Mouse (Mus musculus) testis, adult 2 months (tissue): Measurements from ENCODE around the gene Ippk.

Source experiments
- CTCF ChIP-seq: fragments of 200-500 bp; IDR thresholded peaks from 2 replicates; pipeline ENCODE4 v1.5.1; 2012; ENCODE audit warnings: low read depth, mild to moderate bottlenecking, inconsistent platforms, low read length, moderate library complexity; ENCODE audit not compliant: control insufficient read depth, insufficient read depth, insufficient replicate concordance
- POLR2A ChIP-seq: fragments of 200-500 bp; IDR thresholded peaks from 2 replicates; pipeline ENCODE4 v1.6.1; 2012; ENCODE audit warnings: low read depth, mild to moderate bottlenecking, inconsistent platforms, low read length, moderate library complexity; ENCODE audit not compliant: control insufficient read depth

DNA sequence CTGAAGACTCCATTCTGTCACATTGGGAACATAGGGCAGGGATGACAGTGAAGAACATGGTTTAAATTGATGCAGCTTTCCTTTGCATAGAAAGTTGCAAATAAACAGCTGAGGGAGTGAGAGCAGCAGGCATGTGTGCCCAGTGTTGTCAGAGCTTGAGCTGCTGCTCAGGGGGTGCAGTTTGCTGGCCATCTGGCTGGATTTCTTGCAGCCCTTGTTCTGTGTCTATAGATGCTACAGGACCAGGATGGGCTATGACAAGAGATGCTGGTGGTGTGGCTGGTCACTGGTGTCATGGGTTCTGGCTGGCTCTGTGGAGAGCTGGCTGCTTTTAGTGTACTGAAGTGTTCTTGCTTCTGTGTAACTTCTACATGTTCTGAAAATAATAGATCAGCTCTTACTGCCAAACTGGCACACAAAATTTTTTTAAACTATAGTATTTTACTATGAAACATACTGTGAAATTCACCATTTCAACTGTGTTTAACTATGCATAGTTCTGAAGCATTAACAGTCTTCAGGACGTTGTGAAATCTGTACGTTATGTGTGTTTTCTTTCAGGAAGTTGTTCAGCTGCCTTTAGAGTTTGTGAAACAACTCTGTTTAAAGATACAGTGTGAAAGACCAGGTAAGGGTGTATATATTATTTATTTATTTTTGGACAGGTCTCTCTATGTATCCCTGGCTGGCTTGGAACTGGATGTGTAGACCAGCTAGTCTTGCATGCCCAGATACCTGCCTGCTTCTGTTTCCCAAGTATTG is 12.4 kb downstream of the Ippk start:
- TF ChIP-seq POLR2A, result no peak
- TF ChIP-seq CTCF, result no peak
